Mouse (Mus musculus): Measurements from ENCODE around the gene Hnrnpm. TPM values are rescaled to one million over a fixed set of nuclear protein-coding genes. Genes with fewer than 3 reads are reported as not detected.

The Hnrnpm gene
- polyA plus RNA-seq, 1 experiment from 2014 or later = 290 TPM

GRCm38 (mm10) chr17:33637516-33638276, 49.0 kb downstream of the Hnrnpm start, which contains the start of gene Pram1:
Pram1 (plus strand) TSS chr17:33638056.
- Histone ChIP-seq H3K4me3 (ENCODE audit: low read length) (no peak within 1 kb of the TSS), H3K4me1 (ENCODE audit: control insufficient read depth, insufficient read depth, low read length) (no peaks in the 10 kb centered on the region), H3K9me3 (ENCODE audit: control insufficient read depth, low read length) (no peaks in the 10 kb centered on the region), H3K27ac (ENCODE audit: low read length) (no peak within 1 kb of the TSS), H3K36me3 (ENCODE audit: control insufficient read depth, insufficient read depth, low read length) (no peaks in the 10 kb centered on the region), H3K27me3 (replicated peaks; ENCODE audit: control insufficient read depth, insufficient read depth, low read length) (no peaks in the 10 kb centered on the region), H3K9ac (ENCODE audit: low read depth, low read length) (no peak within 1 kb of the TSS), H3K4me2 (ENCODE audit: low read depth, low read length) (no peak within 1 kb of the TSS)
- 81% methylated on average over 4 of the region's 4 CpGs for WGBS
- no peak for ATAC-seq

- WGBS = 72% methylated on average over 2 of the region's 2 CpGs
- Histone ChIP-seq H3K9me3 (ENCODE audit: control insufficient read depth, low read length) (no peaks in the 10 kb centered on the region), H3K9ac (ENCODE audit: low read depth, low read length) (no peak overlapping the region), H3K4me3 (ENCODE audit: low read length) (no peak overlapping the region), H3K27me3 (replicated peaks; ENCODE audit: control insufficient read depth, insufficient read depth, low read length) (no peaks in the 10 kb centered on the region), H3K4me1 (ENCODE audit: control insufficient read depth, insufficient read depth, low read length) (no peaks in the 10 kb centered on the region), H3K4me2 (ENCODE audit: low read depth, low read length) (no peak overlapping the region), H3K27ac (ENCODE audit: low read length) (no peak overlapping the region), H3K36me3 (ENCODE audit: control insufficient read depth, insufficient read depth, low read length) (peaks cover under 1% of the 10 kb centered on the region; the same call in 1 of the 2 replicates)
- ATAC-seq = no peak
These were observed 49.6 kb downstream of the Hnrnpm start for GRCm38 (mm10) chr17:33637038-33637437.

- Histone ChIP-seq H3K4me2 (ENCODE audit: low read depth, low read length) (no peak overlapping the region), H3K36me3 (ENCODE audit: control insufficient read depth, insufficient read depth, low read length) (peaks cover 5% of the 10 kb centered on the region; the same call in 1 of the 2 replicates), H3K9me3 (ENCODE audit: control insufficient read depth, low read length) (no peaks in the 10 kb centered on the region), H3K4me3 (ENCODE audit: low read length) (no peak overlapping the region), H3K4me1 (ENCODE audit: control insufficient read depth, insufficient read depth, low read length) (peaks cover 11% of the 10 kb centered on the region), H3K27ac (ENCODE audit: low read length) (no peak overlapping the region), H3K9ac (ENCODE audit: low read depth, low read length) (no peak overlapping the region), H3K27me3 (replicated peaks; ENCODE audit: control insufficient read depth, insufficient read depth, low read length) (no peaks in the 10 kb centered on the region)
- no peak for ATAC-seq
- WGBS = 87% methylated on average over 5 of the region's 5 CpGs
These were observed 54.9 kb downstream of the Hnrnpm start for GRCm38 (mm10) chr17:33631796-33632195.

- 95% methylated on average over 9 of the region's 9 CpGs for WGBS
- no peak overlapping the region for H3K4me3 ChIP-seq (ENCODE audit: low read length)
- peaks cover 11% of the 10 kb centered on the region for H3K4me1 ChIP-seq (ENCODE audit: control insufficient read depth, insufficient read depth, low read length)
- H3K4me2 ChIP-seq (ENCODE audit: low read depth, low read length) = no peak overlapping the region
- H3K27ac ChIP-seq (ENCODE audit: low read length) = no peak overlapping the region
- H3K27me3 ChIP-seq (replicated peaks; ENCODE audit: control insufficient read depth, insufficient read depth, low read length) = no peaks in the 10 kb centered on the region
- no peak for ATAC-seq
- no peak overlapping the region for H3K9ac ChIP-seq (ENCODE audit: low read depth, low read length)
- H3K9me3 ChIP-seq (ENCODE audit: control insufficient read depth, low read length) = no peaks in the 10 kb centered on the region
- peaks cover 5% of the 10 kb centered on the region; the same call in 1 of the 2 replicates for H3K36me3 ChIP-seq (ENCODE audit: control insufficient read depth, insufficient read depth, low read length)
These were observed 55.4 kb downstream of the Hnrnpm start for GRCm38 (mm10) chr17:33631236-33631635.

GRCm38 (mm10) chr17:33630171-33630895, 56.3 kb downstream of the Hnrnpm start:
- Histone ChIP-seq H3K9ac (ENCODE audit: low read depth, low read length) (no peak overlapping the region), H3K36me3 (ENCODE audit: control insufficient read depth, insufficient read depth, low read length) (peaks cover 5% of the 10 kb centered on the region; the same call in 1 of the 2 replicates), H3K4me3 (ENCODE audit: low read length) (no peak overlapping the region), H3K4me1 (ENCODE audit: control insufficient read depth, insufficient read depth, low read length) (peaks cover 11% of the 10 kb centered on the region), H3K9me3 (ENCODE audit: control insufficient read depth, low read length) (no peaks in the 10 kb centered on the region), H3K4me2 (ENCODE audit: low read depth, low read length) (peak overlapping the region; percentile 67; the same call in 1 of the 2 replicates), H3K27me3 (replicated peaks; ENCODE audit: control insufficient read depth, insufficient read depth, low read length) (no peaks in the 10 kb centered on the region), H3K27ac (ENCODE audit: low read length) (no peak overlapping the region)
- ATAC-seq = no peak
- 84% methylated on average over 13 of the region's 13 CpGs for WGBS

- Histone ChIP-seq H3K27me3 (replicated peaks; ENCODE audit: control insufficient read depth, insufficient read depth, low read length) (no peaks in the 10 kb centered on the region), H3K9me3 (ENCODE audit: control insufficient read depth, low read length) (no peaks in the 10 kb centered on the region), H3K4me2 (ENCODE audit: low read depth, low read length) (peak overlapping the region; percentile 67), H3K4me1 (ENCODE audit: control insufficient read depth, insufficient read depth, low read length) (peaks cover 11% of the 10 kb centered on the region), H3K36me3 (ENCODE audit: control insufficient read depth, insufficient read depth, low read length) (peaks cover 5% of the 10 kb centered on the region; the same call in 1 of the 2 replicates), H3K9ac (ENCODE audit: low read depth, low read length) (peak overlapping the region; percentile 79), H3K4me3 (ENCODE audit: low read length) (peak overlapping the region; percentile 64), H3K27ac (ENCODE audit: low read length) (peak overlapping the region; percentile 96)
- WGBS = 67% methylated on average over 12 of the region's 12 CpGs
- ATAC-seq = peak; percentile 36
These were observed 57.1 kb downstream of the Hnrnpm start for GRCm38 (mm10) chr17:33629487-33630125.

- Histone ChIP-seq H3K9me3 (ENCODE audit: control insufficient read depth, low read length) (no peaks in the 10 kb centered on the region), H3K27me3 (replicated peaks; ENCODE audit: control insufficient read depth, insufficient read depth, low read length) (no peaks in the 10 kb centered on the region), H3K9ac (ENCODE audit: low read depth, low read length) (peak within 1 kb of the TSS; percentile 79), H3K27ac (ENCODE audit: low read length) (peak within 1 kb of the TSS; percentile 96), H3K36me3 (ENCODE audit: control insufficient read depth, insufficient read depth, low read length) (peaks cover 5% of the 10 kb centered on the region; the same call in 1 of the 2 replicates), H3K4me1 (ENCODE audit: control insufficient read depth, insufficient read depth, low read length) (peaks cover 11% of the 10 kb centered on the region), H3K4me2 (ENCODE audit: low read depth, low read length) (peak within 1 kb of the TSS; percentile 67), H3K4me3 (ENCODE audit: low read length) (peak within 1 kb of the TSS; percentile 64)
- peak; percentile 98 for ATAC-seq
- 3% methylated on average over 35 of the region's 35 CpGs for WGBS
These were observed 57.8 kb downstream of the Hnrnpm start, which contains the start of gene Zfp414 for GRCm38 (mm10) chr17:33628621-33629486. Zfp414 (plus strand) TSS chr17:33629090.

- Histone ChIP-seq H3K4me1 (ENCODE audit: control insufficient read depth, insufficient read depth, low read length) (peaks cover 11% of the 10 kb centered on the region), H3K9ac (ENCODE audit: low read depth, low read length) (no peak overlapping the region), H3K4me2 (ENCODE audit: low read depth, low read length) (no peak overlapping the region), H3K36me3 (ENCODE audit: control insufficient read depth, insufficient read depth, low read length) (0 out of 2 replicates have a peak, but pooled peaks cover 5% of the 10 kb centered on the region), H3K27me3 (replicated peaks; ENCODE audit: control insufficient read depth, insufficient read depth, low read length) (no peaks in the 10 kb centered on the region), H3K4me3 (ENCODE audit: low read length) (no peak overlapping the region), H3K9me3 (ENCODE audit: control insufficient read depth, low read length) (no peaks in the 10 kb centered on the region), H3K27ac (ENCODE audit: low read length) (no peak overlapping the region)
- 92% methylated on average over 3 of the region's 3 CpGs for WGBS
- no peak for ATAC-seq
These were observed 59.4 kb downstream of the Hnrnpm start for GRCm38 (mm10) chr17:33627281-33627680.
